Mouse (Mus musculus) olfactory bulb, adult 2 months (tissue): ENCODE measurements at regions not wholly inside any gene's neighbourhood (a gene's known extent, or its start where the extent isn't known, plus 50 kb on each side); places are given as distances from the start of the nearest gene placed in this dataset.

Experiments
- CTCF ChIP-seq: fragments of 200-500 bp; IDR thresholded peaks from 2 replicates; pipeline ENCODE4 v1.5.1; 2012; ENCODE audit warnings: low read depth, mild to moderate bottlenecking, low read length, moderate library complexity; ENCODE audit not compliant: insufficient read depth
- POLR2A ChIP-seq: fragments of 200-500 bp; IDR thresholded peaks from 2 replicates; pipeline ENCODE4 v1.6.1; 2012; ENCODE audit warnings: mild to moderate bottlenecking, low read depth, low read length, moderate library complexity; ENCODE audit not compliant: insufficient read depth

DNA sequence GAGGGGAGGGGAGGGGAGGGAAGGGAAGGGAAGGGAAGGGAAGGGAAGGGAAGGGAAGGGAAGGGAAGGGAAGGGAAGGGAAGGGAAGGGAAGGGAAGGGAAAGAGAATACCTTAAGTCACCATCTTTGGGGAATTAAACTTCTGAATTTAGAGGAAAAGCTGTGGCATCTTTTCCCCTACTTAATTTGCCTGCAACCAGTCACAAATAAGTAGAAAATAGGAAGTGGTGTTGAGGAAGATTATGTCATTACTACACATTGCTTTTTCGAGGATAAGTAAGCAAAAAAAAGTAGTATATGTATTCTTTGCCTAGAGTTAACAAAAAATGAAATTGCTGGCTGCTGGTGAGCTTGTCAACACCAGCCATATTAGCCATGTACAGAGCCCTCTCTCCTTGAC is 51.4 kb upstream of the Nr4a2 start:
- no peak for TF ChIP-seq CTCF
- no peak for TF ChIP-seq POLR2A
